Mouse (Mus musculus): ENCODE measurements around the gene Casp6.

DNA sequence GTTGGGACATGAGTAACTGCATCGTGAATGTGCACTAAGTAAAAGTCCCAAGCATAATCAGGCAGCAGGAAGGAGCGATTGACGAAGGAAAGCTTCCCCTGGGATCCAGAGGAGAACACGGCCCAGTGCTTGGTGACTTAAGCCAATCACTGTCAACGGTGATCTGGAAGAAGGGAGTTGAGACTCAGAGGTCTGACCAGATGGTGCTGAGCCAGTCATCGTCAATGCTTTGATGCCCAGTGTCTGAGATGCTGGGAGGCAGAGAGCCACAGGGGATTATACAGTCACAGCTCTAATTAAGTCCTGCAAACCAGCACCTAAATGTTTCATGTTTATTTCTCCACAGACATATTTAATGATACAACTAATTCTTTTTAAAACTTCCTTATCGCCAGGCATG is 37.8 kb downstream of the Casp6 start:
- TF ChIP-seq POLR2A (IDR thresholded peaks at IDR 0.05; ENCODE audit: borderline replicate concordance, extremely low read depth, insufficient read depth, insufficient read length, poor library complexity, severe bottlenecking) (no peak), CTCF (IDR thresholded peaks at IDR 0.05; ENCODE audit: borderline replicate concordance, extremely low read depth, insufficient read depth, insufficient read length) (no peak)

Measured in brain, embryonic 14.5 days (tissue).